Mouse (Mus musculus): ENCODE results near the gene Lrrn2. TPM values are rescaled to one million over a fixed set of nuclear protein-coding genes. Genes with fewer than 3 reads are reported as not detected.
A peak's percentile ranks its signal among the peaks of the same experiment; 100 is the strongest.
"Not testable (repeated sequence)": the region's sequence is repeated elsewhere in the genome, so short reads cannot be mapped to it uniquely, and the experiment has no call there.

Lrrn2 gene
- total RNA-seq, 2 experiments from 2014 or later: 1.6 to 3.1 TPM

- no peak for DNase-seq
Measured at GRCm38 (mm10) chr1:132922257-132922656, 42.2 kb downstream of the Lrrn2 start.

GRCm38 (mm10) chr1:132925270-132925669 lies 45.2 kb downstream of the Lrrn2 start:
- intact Hi-C loops (cut with DNase I; ENCODE audit: low total_unique reads): no loop called here
- DNase-seq: no peak

More at GRCm38 (mm10) chr1:132922257-132922656, 42.2 kb downstream of the Lrrn2 start:
- intact Hi-C loops (cut with DNase I; ENCODE audit: low total_unique reads): no loop called here

- DNase-seq: no peak
- intact Hi-C loops (cut with DNase I; ENCODE audit: low total_unique reads): no loop called here
Measured at GRCm38 (mm10) chr1:132928032-132928906, 48.2 kb downstream of the Lrrn2 start.

- intact Hi-C loops (cut with DNase I; ENCODE audit: low total_unique reads): no loop called here
- DNase-seq: no peak
Measured at GRCm38 (mm10) chr1:132928907-132929250, 48.8 kb downstream of the Lrrn2 start.

- intact Hi-C loops (cut with DNase I; ENCODE audit: low total_unique reads): no loop called here
- DNase-seq: no peak
Measured at GRCm38 (mm10) chr1:132930291-132930690, 50.2 kb downstream of the Lrrn2 start.

- intact Hi-C loops (cut with DNase I; ENCODE audit: low total_unique reads): no loop called here
- DNase-seq: no peak
Measured at GRCm38 (mm10) chr1:132932421-132932820, 52.3 kb downstream of the Lrrn2 start.

GRCm38 (mm10) chr1:132934856-132935255 lies 54.8 kb downstream of the Lrrn2 start:
- intact Hi-C loops (cut with DNase I; ENCODE audit: low total_unique reads): no loop called here
- DNase-seq: peak; percentile 36

- intact Hi-C loops (cut with DNase I; ENCODE audit: low total_unique reads): no loop called here
- peak; percentile 33 for DNase-seq
Measured at GRCm38 (mm10) chr1:132937296-132938030, 57.4 kb downstream of the Lrrn2 start.

- DNase-seq: no peak
- intact Hi-C loops (cut with DNase I; ENCODE audit: low total_unique reads): no loop called here
Measured at GRCm38 (mm10) chr1:132938975-132939374, 58.9 kb downstream of the Lrrn2 start.

GRCm38 (mm10) chr1:132945826-132946225 lies 65.8 kb downstream of the Lrrn2 start:
- intact Hi-C loops (cut with DNase I; ENCODE audit: low total_unique reads): no loop called here
- no peak for DNase-seq

- no peak for DNase-seq
- intact Hi-C loops (cut with DNase I; ENCODE audit: low total_unique reads): no loop called here
Measured at GRCm38 (mm10) chr1:132947811-132948210, 67.7 kb downstream of the Lrrn2 start.

- DNase-seq: no peak
- intact Hi-C loops (cut with DNase I; ENCODE audit: low total_unique reads): no loop called here
Measured at GRCm38 (mm10) chr1:132956809-132957208, 76.7 kb downstream of the Lrrn2 start.

- intact Hi-C loops (cut with DNase I; ENCODE audit: low total_unique reads): no loop called here
- no peak for DNase-seq
Measured at GRCm38 (mm10) chr1:132961751-132962150, 81.7 kb downstream of the Lrrn2 start.

GRCm38 (mm10) chr1:132964106-132964505 lies 84.0 kb downstream of the Lrrn2 start:
- no peak for DNase-seq
- intact Hi-C loops (cut with DNase I; ENCODE audit: low total_unique reads): no loop called here

GRCm38 (mm10) chr1:132964691-132965090 lies 84.6 kb downstream of the Lrrn2 start:
- intact Hi-C loops (cut with DNase I; ENCODE audit: low total_unique reads): no loop called here
- DNase-seq: no peak

GRCm38 (mm10) chr1:132968659-132969058 lies 88.6 kb downstream of the Lrrn2 start:
- intact Hi-C loops (cut with DNase I; ENCODE audit: low total_unique reads): no loop called here
- peak; percentile 31 for DNase-seq

- intact Hi-C loops (cut with DNase I; ENCODE audit: low total_unique reads): loop anchor here (10.0 kb wide), 1 partner anchor 463 kb away; no protein-coding TSS in a partner anchor
- DNase-seq: no peak
Measured at GRCm38 (mm10) chr1:132977402-132977801, 97.3 kb downstream of the Lrrn2 start.

- DNase-seq: no peak
- intact Hi-C loops (cut with DNase I; ENCODE audit: low total_unique reads): no loop called here
Measured at GRCm38 (mm10) chr1:132981232-132981631, 101.2 kb downstream of the Lrrn2 start.

- peak; percentile 33 for DNase-seq
Measured at GRCm38 (mm10) chr1:132982728-132983127, 102.7 kb downstream of the Lrrn2 start.

GRCm38 (mm10) chr1:132988556-132989459 lies 108.7 kb downstream of the Lrrn2 start:
- intact Hi-C loops (cut with DNase I; ENCODE audit: low total_unique reads); DNase-seq: not testable (repeated sequence)

More at GRCm38 (mm10) chr1:132982728-132983127, 102.7 kb downstream of the Lrrn2 start:
- intact Hi-C loops (cut with DNase I; ENCODE audit: low total_unique reads): no loop called here

Data from gastrocnemius, postnatal 14 days (tissue).